Mouse (Mus musculus) kidney, adult 2 months (tissue): ENCODE data around the gene Ifnar1.

ENCODE experiments used
- CTCF ChIP-seq: fragments of 200-500 bp; conservative IDR thresholded peaks from 2 replicates; pipeline ENCODE4 v1.5.1; 2011; ENCODE audit warnings: low read depth, mild to moderate bottlenecking, control low read depth, low read length, moderate library complexity, mixed read lengths; ENCODE audit not compliant: insufficient read depth, insufficient read length
- POLR2A ChIP-seq: fragments of 200-500 bp; IDR thresholded peaks from one replicate; pipeline ENCODE4 v1.6.1; 2011; ENCODE audit warnings: low read depth, low read length, control low read depth

- TF ChIP-seq POLR2A (no peak), CTCF (no peak)
Measured at GRCm38 (mm10) chr16:91461773-91462181, 23.3 kb upstream of the Ifnar1 start.
